Mouse (Mus musculus) retina, postnatal 7 days (tissue): ENCODE data around the gene Ifi204.
"Not testable (repeated sequence)": the region's sequence is repeated elsewhere in the genome, so short reads cannot be mapped to it uniquely, and the experiment has no call there.

Experiments
- DNase-seq: peaks from one replicate; pipeline ENCODE4 v3.0.0-alpha.2; 2012; ENCODE audit warnings: low read depth, low spot score

Ifi204 gene

GRCm38 (mm10) chr1:173766848-173767617, at the start of gene Ifi204:
Ifi204 (minus strand) TSS chr1:173766943.
- DNase-seq = not testable (repeated sequence)

GRCm38 (mm10) chr1:173809294-173809693, 42.6 kb upstream of the Ifi204 start:
- not testable (repeated sequence) for DNase-seq

GRCm38 (mm10) chr1:173802689-173803281, 36.0 kb upstream of the Ifi204 start:
- not testable (repeated sequence) for DNase-seq

GRCm38 (mm10) chr1:173802207-173802606, 35.5 kb upstream of the Ifi204 start:
- not testable (repeated sequence) for DNase-seq

GRCm38 (mm10) chr1:173801791-173802190, 35.0 kb upstream of the Ifi204 start:
- not testable (repeated sequence) for DNase-seq

- DNase-seq = not testable (repeated sequence)
Observed at GRCm38 (mm10) chr1:173773457-173773856, 6.7 kb upstream of the Ifi204 start.

- DNase-seq = not testable (repeated sequence)
Observed at GRCm38 (mm10) chr1:173760032-173760431, 6.7 kb downstream of the Ifi204 start.

GRCm38 (mm10) chr1:173742262-173742661, 24.5 kb downstream of the Ifi204 start:
- DNase-seq = no peak

- DNase-seq = no peak
Observed at GRCm38 (mm10) chr1:173741656-173742055, 25.1 kb downstream of the Ifi204 start, which contains the start of gene Ifi207. Ifi207 (minus strand) TSS chr1:173741747.

- DNase-seq = no peak
Observed at GRCm38 (mm10) chr1:173740537-173740936, 26.2 kb downstream of the Ifi204 start.

GRCm38 (mm10) chr1:173736986-173737385, 29.8 kb downstream of the Ifi204 start:
- DNase-seq = no peak

GRCm38 (mm10) chr1:173735015-173735414, 31.7 kb downstream of the Ifi204 start:
- DNase-seq = not testable (repeated sequence)

GRCm38 (mm10) chr1:173733219-173733618, 33.5 kb downstream of the Ifi204 start:
- no peak for DNase-seq
